Comparison of ENCODE assay signal across 15 mouse cellular contexts in the genomic region with DNA sequence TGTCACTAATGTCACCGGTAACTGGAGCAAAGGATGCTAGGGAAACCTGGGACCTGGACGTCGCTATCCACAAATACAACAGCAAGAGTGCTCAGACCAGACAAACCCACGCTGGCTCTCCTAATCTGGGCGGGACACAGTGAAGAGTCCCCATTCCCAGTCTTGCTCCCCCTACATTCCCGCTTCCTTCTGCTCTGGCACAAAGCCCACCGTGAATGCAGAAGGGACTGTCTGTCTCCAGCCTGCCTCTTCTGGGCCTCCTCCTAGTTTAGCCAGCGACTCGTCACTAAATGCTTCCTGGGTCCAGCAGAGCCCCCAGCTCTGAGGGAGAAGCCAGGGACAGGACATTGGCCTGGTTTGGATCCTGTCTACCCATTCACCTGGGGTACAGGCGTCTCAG. TPM values are rescaled to one million over a fixed set of nuclear protein-coding genes. Genes with fewer than 3 reads are reported as not detected.
A peak's percentile ranks its signal among the peaks of the same experiment; 100 is the strongest.
DNase-seq lines count a peak whose midpoint lies in the region; ATAC-seq lines count a peak whose summit lies in the region.
"Had no signal": no experiment of that assay in that cellular context is flagged by ENCODE, and none has a peak within 500 bp of the region (broad histone marks: within the 10 kb centered on the region; RNA-seq: fewer than 3 reads in every experiment).

No protein-coding gene starts in this region.

- no peaks in the 10 kb centered on the region for H3K9me3 ChIP-seq in forebrain, embryonic 10.5 days
- no peaks in the 10 kb centered on the region for H3K9me3 ChIP-seq in forebrain, embryonic 15.5 days
- H3K9me3 ChIP-seq in kidney, embryonic 14.5 days (ENCODE audit: control insufficient read depth, low read length), result no peaks in the 10 kb centered on the region

- WGBS in forebrain, embryonic 10.5 days, result 74% methylated on average over 10 of the region's 10 CpGs
- WGBS in forebrain, embryonic 15.5 days, result 54% methylated on average over 10 of the region's 10 CpGs
- WGBS in kidney, embryonic 14.5 days, result 74% methylated on average over 10 of the region's 10 CpGs

- H3K27me3 ChIP-seq in forebrain, embryonic 10.5 days (ENCODE audit: poor library complexity, severe bottlenecking), result no peaks in the 10 kb centered on the region
- H3K27me3 ChIP-seq in forebrain, embryonic 15.5 days, result no peaks in the 10 kb centered on the region
- H3K27me3 ChIP-seq in kidney, embryonic 14.5 days (ENCODE audit: control insufficient read depth, insufficient read depth, low read length), result no peaks in the 10 kb centered on the region

- H3K4me3 ChIP-seq in forebrain, embryonic 10.5 days, result no peak overlapping the region
- H3K4me3 ChIP-seq in forebrain, embryonic 15.5 days, result no peak overlapping the region
- H3K4me3 ChIP-seq in kidney, embryonic 14.5 days (ENCODE audit: low read length), result no peak overlapping the region

- no peak for ATAC-seq in forebrain, embryonic 15.5 days (replicated peaks)
- no peak for ATAC-seq in kidney, embryonic 14.5 days (ENCODE audit: low FRiP score, low TSS enrichment)
- ATAC-seq in frontal cortex, adult (ENCODE audit: low TSS enrichment), result no peak

- no peak overlapping the region for H3K4me2 ChIP-seq in forebrain, embryonic 15.5 days (replicated peaks)
- H3K4me2 ChIP-seq in kidney, embryonic 14.5 days (replicated peaks; ENCODE audit: low read depth, low read length), result no peak overlapping the region

- no peak for DNase-seq in forebrain, embryonic 10.5 days (ENCODE audit: extremely low spot score, low spot score)
- DNase-seq in kidney, adult 9 months, result no peak
- peak; percentile 37 for DNase-seq in right cerebral cortex, postnatal 14 days
- DNase-seq in right cerebral cortex, postnatal 36 days (ENCODE audit: low spot score in 2 of 2), result no peak
- DNase-seq in adrenal gland, adult 18-20 months (ENCODE audit: low spot score in 2 of 2), result no peak
- DNase-seq: adrenal gland, adult 2 months; cerebellum, adult 8-10 months; heart, adult 11 months; kidney, postnatal 14 days; thymus, postnatal 14 days had no signal

- H3K9ac ChIP-seq in forebrain, embryonic 15.5 days (replicated peaks), result no peak overlapping the region
- 0 out of 2 replicates have a peak overlapping the region, but pooled peaks have one; percentile 12 for H3K9ac ChIP-seq in kidney, embryonic 14.5 days (ENCODE audit: low read depth, low read length)
- H3K9ac ChIP-seq: liver, embryonic 14.5 days had no signal

- H3K27ac ChIP-seq in forebrain, embryonic 10.5 days, result peak overlapping the region; percentile 54
- no peak overlapping the region for H3K27ac ChIP-seq in forebrain, embryonic 15.5 days (replicated peaks)
- no peak overlapping the region for H3K27ac ChIP-seq in kidney, embryonic 14.5 days (ENCODE audit: low read depth, low read length)
- H3K27ac ChIP-seq: liver, embryonic 14.5 days had no signal

- H3K36me3 ChIP-seq in forebrain, embryonic 10.5 days (replicated peaks), result peaks cover 28% of the 10 kb centered on the region
- no peaks in the 10 kb centered on the region for H3K36me3 ChIP-seq in forebrain, embryonic 15.5 days
- no peaks in the 10 kb centered on the region for H3K36me3 ChIP-seq in kidney, embryonic 14.5 days (ENCODE audit: control insufficient read depth, insufficient read depth, low read length)

- H3K4me1 ChIP-seq in forebrain, embryonic 10.5 days, result peaks cover 99% of the 10 kb centered on the region
- peaks cover 48% of the 10 kb centered on the region for H3K4me1 ChIP-seq in forebrain, embryonic 15.5 days
- peaks cover 24% of the 10 kb centered on the region for H3K4me1 ChIP-seq in kidney, embryonic 14.5 days (ENCODE audit: control insufficient read depth, insufficient read depth, low read length)

RNA-seq across cellular contexts. Expression of gene Ephb2, which starts 29.5 kb away (rescaled TPM):
- 9.5 and 9.7 TPM in 2 replicates for polyA plus RNA-seq in forebrain, embryonic 10.5 days (2016; fragmentation: Nextera tagmentation; extraction: Ambion mirVana)
- 18.9 and 20.4 TPM in 2 replicates for polyA plus RNA-seq in forebrain, embryonic 15.5 days (2015; fragmentation: Nextera tagmentation; extraction: Ambion mirVana)
- 6.4 and 9.1 TPM in 2 replicates for polyA plus RNA-seq in kidney, embryonic 14.5 days (2014; fragmentation: Nextera tagmentation; extraction: Ambion mirVana)
- 10 to 100 TPM; 16.9 to 22.8 TPM for total RNA-seq in adrenal gland, adult 18-20 months (2021)
- total RNA-seq: neutrophil, adult 5-6 weeks had no signal
